Mouse (Mus musculus) heart, postnatal 10 days (tissue): ENCODE results near the gene Olfr1275. TPM values are rescaled to one million over a fixed set of nuclear protein-coding genes. Genes with fewer than 3 reads are reported as not detected.

Experiments
- DNase-seq, 2 experiments: peaks; one replicate each; pipeline ENCODE4 v3.0.0; 2021
- intact Hi-C: fragments of 180-260 bp; cut with DNase I; formaldehyde crosslinking; loops from one replicate; pipeline ENCODE4 v1.15.1; 2025
- total RNA-seq, 2 experiments: library from RNA; stranded (reverse); gene quantifications; 2 replicates each; pipeline ENCODE4 v1.2.3; 2021

Gene Olfr1275
- not detected for total RNA-seq

DNA sequence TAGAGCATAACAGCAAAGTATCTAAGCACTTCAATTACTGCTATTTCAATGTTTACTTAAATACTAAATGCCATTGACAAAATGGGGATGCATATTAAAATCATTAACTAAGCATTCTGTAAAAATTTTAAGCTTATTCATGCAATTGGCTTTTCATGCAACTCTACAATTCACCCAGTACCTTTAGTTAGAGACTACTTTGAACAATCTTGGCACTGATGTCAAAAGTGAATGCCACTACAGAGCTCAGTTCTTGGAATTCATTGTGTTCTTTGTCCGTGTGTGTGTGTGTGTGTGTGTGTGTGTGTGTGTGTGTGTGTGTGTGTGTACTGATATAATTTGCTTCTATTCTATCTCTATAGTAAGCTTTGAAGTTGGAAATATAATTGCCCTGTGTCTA, at the start of gene Olfr1275:
Gene Olfr1275 (minus strand): TSS at position 101 of the 400 bp plus-strand sequence.
- intact Hi-C loops = no loop called here
- DNase-seq = no peak

DNA sequence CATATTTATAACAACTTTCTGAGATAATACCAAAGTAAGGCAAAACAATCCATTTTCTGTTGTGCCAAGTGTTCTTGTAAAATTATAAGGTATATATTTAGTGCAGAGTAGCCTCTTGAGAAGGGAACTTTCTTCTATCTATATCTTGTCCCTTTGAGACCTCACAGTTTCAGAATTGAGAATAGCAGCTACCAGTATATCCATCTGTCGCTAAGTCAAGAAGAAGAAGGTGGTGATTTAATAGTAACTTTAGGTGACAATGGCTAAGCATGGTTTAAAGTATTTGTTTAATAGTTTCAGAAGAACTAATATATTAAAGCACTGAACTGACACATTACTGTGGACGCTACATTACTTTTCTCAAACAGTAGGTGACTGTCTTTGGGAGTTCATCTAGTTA, 38.9 kb upstream of the Olfr1275 start, which contains the start of gene Olfr1277:
Gene Olfr1277 (minus strand): TSS at position 101 of the 400 bp plus-strand sequence.
- intact Hi-C loops = no loop called here

DNA sequence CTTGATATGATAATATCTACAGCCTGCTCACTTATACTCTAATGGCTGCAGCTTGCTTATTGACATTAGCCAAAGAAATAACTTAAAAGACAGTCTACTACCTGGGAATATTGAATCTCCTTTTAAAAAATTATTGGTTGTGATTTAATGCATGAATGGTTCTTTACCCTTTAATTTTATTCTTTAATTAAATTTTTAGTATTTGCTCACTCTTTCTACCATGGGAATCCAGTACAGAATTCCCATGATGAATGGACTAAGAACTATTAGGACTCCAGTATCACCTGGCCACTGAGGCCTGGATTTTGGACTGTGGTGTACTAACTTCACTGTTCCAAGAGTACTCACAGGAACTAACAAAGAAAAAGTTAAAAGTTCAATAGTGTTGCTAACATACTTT, 19.1 kb upstream of the Olfr1275 start, which contains the start of gene Olfr1276:
Gene Olfr1276 (plus strand): TSS at position 301 of the 400 bp plus-strand sequence.
- intact Hi-C loops = no loop called here
- DNase-seq = no peak

More for the DNA sequence above, 38.9 kb upstream of the Olfr1275 start, which contains the start of gene Olfr1277:
- DNase-seq = no peak

DNA sequence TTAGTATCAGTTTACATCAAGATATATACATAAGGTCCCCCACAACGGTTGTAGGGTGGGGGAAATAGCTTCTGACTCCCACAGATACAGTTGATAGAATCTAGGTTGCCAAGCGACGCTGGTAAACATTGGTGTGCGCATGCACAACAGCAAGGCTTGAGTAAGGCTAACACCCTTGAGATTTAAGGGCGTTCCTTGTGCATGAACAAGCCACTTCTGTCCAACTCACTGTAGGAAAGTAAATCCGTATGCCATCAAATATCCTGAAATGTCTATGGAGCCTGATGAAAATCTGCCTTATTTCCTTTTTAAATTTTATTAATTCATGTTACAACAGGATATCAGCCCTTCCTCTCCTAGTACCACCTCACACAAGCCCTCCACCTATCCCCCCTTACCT, 5.6 kb downstream of the Olfr1275 start, which contains the start of gene 4930430A15Rik:
Gene 4930430A15Rik (minus strand): TSS at position 101 of the 400 bp plus-strand sequence.
- intact Hi-C loops = no loop called here
- no peak for DNase-seq

DNA sequence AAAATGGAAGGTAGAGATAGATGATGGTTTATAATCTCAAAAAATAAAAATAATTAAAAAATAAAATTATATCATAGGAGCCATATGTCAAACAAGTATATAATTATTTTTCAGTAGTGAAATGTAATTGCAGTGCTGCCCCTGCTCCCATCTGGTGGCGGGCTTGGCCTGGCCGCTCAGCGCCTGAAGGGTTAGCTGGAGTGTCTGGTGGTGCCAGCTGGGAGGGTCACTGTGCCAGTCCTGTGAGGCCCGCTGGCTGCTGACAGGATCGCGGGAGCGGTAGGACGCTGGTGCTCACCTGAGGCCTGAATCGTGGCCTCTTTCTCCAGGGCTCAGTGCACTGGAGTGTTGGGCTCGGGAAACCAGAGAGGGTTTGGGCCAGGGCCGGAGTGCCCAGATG, 53.0 kb downstream of the Olfr1275 start:
- no peak for DNase-seq
- intact Hi-C loops = no loop called here

Other genes starting within 250 kb of the Olfr1275 start
- gene Gm13941, start 129.3 kb downstream of the Olfr1275 start, total RNA-seq = not detected
- not detected for gene Gm15130, start 82.3 kb downstream of the Olfr1275 start, total RNA-seq
- gene 4930430A15Rik, start 5.7 kb downstream of the Olfr1275 start, total RNA-seq = not detected
- gene Olfr1276, start 19.2 kb upstream of the Olfr1275 start, total RNA-seq = not detected
- not detected for gene Olfr1277, start 38.8 kb upstream of the Olfr1275 start, total RNA-seq
- not detected for gene Olfr1278, start 54.9 kb upstream of the Olfr1275 start, total RNA-seq
- gene Olfr1279, start 65.3 kb upstream of the Olfr1275 start, total RNA-seq = not detected
- not detected for gene Olfr1280, start 78.7 kb upstream of the Olfr1275 start, total RNA-seq
- not detected for gene Olfr1281, start 91.2 kb upstream of the Olfr1275 start, total RNA-seq
- gene Olfr1282, start 100.8 kb upstream of the Olfr1275 start, total RNA-seq = not detected
- gene Olfr1283, start 131.5 kb upstream of the Olfr1275 start, total RNA-seq = not detected
- gene Olfr1284, start 140.2 kb upstream of the Olfr1275 start, total RNA-seq = not detected
- gene Olfr1286, start 187.8 kb upstream of the Olfr1275 start, total RNA-seq = not detected
- gene Olfr1287, start 213.9 kb upstream of the Olfr1275 start, total RNA-seq = not detected
- not detected for gene Olfr1288, start 238.8 kb upstream of the Olfr1275 start, total RNA-seq
- gene Olfr1289, start 245.5 kb upstream of the Olfr1275 start, total RNA-seq = not detected